Mouse (Mus musculus): ENCODE measurements at regions not wholly inside any gene's neighbourhood (a gene's known extent, or its start where the extent isn't known, plus 50 kb on each side); places are given as distances from the start of the nearest gene placed in this dataset.

- TF ChIP-seq GATA1 (IDR thresholded peaks at IDR 0.05; ENCODE audit: borderline replicate concordance, low read length) (no peak), FLI1 (IDR thresholded peaks at IDR 0.05; ENCODE audit: low read length) (no peak)
These were observed 206.5 kb upstream of the Sash1 start for GRCm38 (mm10) chr10:9092237-9092885.

All from megakaryocyte, embryonic 14.5 days (primary cell).